Mouse (Mus musculus): ENCODE data around the gene Gid8. TPM values are rescaled to one million over a fixed set of nuclear protein-coding genes. Genes with fewer than 3 reads are reported as not detected.

Gid8 gene
- polyA plus RNA-seq, 1 experiment from 2014 or later, result 53.3 TPM

- H3K9me3 ChIP-seq (ENCODE audit: control insufficient read depth, low read length), result no peaks in the 10 kb centered on the region
- H3K4me3 ChIP-seq (ENCODE audit: low read depth, low read length), result no peak overlapping the region
- no peaks in the 10 kb centered on the region for H3K27me3 ChIP-seq (ENCODE audit: control insufficient read depth, insufficient read depth, low read length)
- no peak overlapping the region for H3K4me2 ChIP-seq (ENCODE audit: low read depth, low read length)
- no peak for ATAC-seq (ENCODE audit: low read depth)
- 28% methylated on average over 5 of the region's 5 CpGs for WGBS
- no peak overlapping the region for H3K27ac ChIP-seq (ENCODE audit: low read depth, low read length)
- no peaks in the 10 kb centered on the region for H3K36me3 ChIP-seq (ENCODE audit: control insufficient read depth, insufficient read depth, low read length)
- no peak overlapping the region for H3K9ac ChIP-seq (replicated peaks; ENCODE audit: low read depth, low read length)
- no peaks in the 10 kb centered on the region for H3K4me1 ChIP-seq (ENCODE audit: control insufficient read depth, insufficient read depth, low read length)
Observed at GRCm38 (mm10) chr2:180754976-180755688, 45.2 kb downstream of the Gid8 start.

- H3K4me3 ChIP-seq (ENCODE audit: low read depth, low read length), result no peak overlapping the region
- WGBS, result 4% methylated on average over 8 of the region's 8 CpGs
- no peak for ATAC-seq (ENCODE audit: low read depth)
- no peak overlapping the region for H3K4me2 ChIP-seq (ENCODE audit: low read depth, low read length)
- no peaks in the 10 kb centered on the region for H3K36me3 ChIP-seq (ENCODE audit: control insufficient read depth, insufficient read depth, low read length)
- no peaks in the 10 kb centered on the region for H3K9me3 ChIP-seq (ENCODE audit: control insufficient read depth, low read length)
- H3K9ac ChIP-seq (replicated peaks; ENCODE audit: low read depth, low read length), result no peak overlapping the region
- H3K4me1 ChIP-seq (ENCODE audit: control insufficient read depth, insufficient read depth, low read length), result no peaks in the 10 kb centered on the region
- H3K27me3 ChIP-seq (ENCODE audit: control insufficient read depth, insufficient read depth, low read length), result no peaks in the 10 kb centered on the region
- no peak overlapping the region for H3K27ac ChIP-seq (ENCODE audit: low read depth, low read length)
Observed at GRCm38 (mm10) chr2:180755896-180756295, 46.0 kb downstream of the Gid8 start.

GRCm38 (mm10) chr2:180756786-180757185 lies 46.9 kb downstream of the Gid8 start:
- Histone ChIP-seq H3K4me1 (ENCODE audit: control insufficient read depth, insufficient read depth, low read length) (no peaks in the 10 kb centered on the region), H3K9me3 (ENCODE audit: control insufficient read depth, low read length) (no peaks in the 10 kb centered on the region), H3K9ac (replicated peaks; ENCODE audit: low read depth, low read length) (no peak overlapping the region), H3K36me3 (ENCODE audit: control insufficient read depth, insufficient read depth, low read length) (no peaks in the 10 kb centered on the region), H3K27me3 (ENCODE audit: control insufficient read depth, insufficient read depth, low read length) (no peaks in the 10 kb centered on the region), H3K27ac (ENCODE audit: low read depth, low read length) (no peak overlapping the region), H3K4me3 (ENCODE audit: low read depth, low read length) (no peak overlapping the region), H3K4me2 (ENCODE audit: low read depth, low read length) (no peak overlapping the region)
- ATAC-seq (ENCODE audit: low read depth), result no peak
- WGBS, result 18% methylated on average over 2 of the region's 2 CpGs

GRCm38 (mm10) chr2:180758513-180759263 lies 48.8 kb downstream of the Gid8 start:
- H3K27me3 ChIP-seq (ENCODE audit: control insufficient read depth, insufficient read depth, low read length), result no peaks in the 10 kb centered on the region
- no peaks in the 10 kb centered on the region for H3K9me3 ChIP-seq (ENCODE audit: control insufficient read depth, low read length)
- no peak overlapping the region for H3K9ac ChIP-seq (replicated peaks; ENCODE audit: low read depth, low read length)
- ATAC-seq (ENCODE audit: low read depth), result peak; percentile 78
- H3K4me3 ChIP-seq (ENCODE audit: low read depth, low read length), result no peak overlapping the region
- no peaks in the 10 kb centered on the region for H3K36me3 ChIP-seq (ENCODE audit: control insufficient read depth, insufficient read depth, low read length)
- no peak overlapping the region for H3K4me2 ChIP-seq (ENCODE audit: low read depth, low read length)
- WGBS, result 24% methylated on average over 15 of the region's 15 CpGs
- H3K4me1 ChIP-seq (ENCODE audit: control insufficient read depth, insufficient read depth, low read length), result no peaks in the 10 kb centered on the region
- peak overlapping the region; percentile 44; the same call in 1 of the 2 replicates for H3K27ac ChIP-seq (ENCODE audit: low read depth, low read length)

- Histone ChIP-seq H3K36me3 (ENCODE audit: control insufficient read depth, insufficient read depth, low read length) (no peaks in the 10 kb centered on the region), H3K4me2 (ENCODE audit: low read depth, low read length) (no peak overlapping the region), H3K9me3 (ENCODE audit: control insufficient read depth, low read length) (no peaks in the 10 kb centered on the region), H3K9ac (replicated peaks; ENCODE audit: low read depth, low read length) (no peak overlapping the region), H3K27ac (ENCODE audit: low read depth, low read length) (no peak overlapping the region), H3K4me1 (ENCODE audit: control insufficient read depth, insufficient read depth, low read length) (no peaks in the 10 kb centered on the region), H3K27me3 (ENCODE audit: control insufficient read depth, insufficient read depth, low read length) (no peaks in the 10 kb centered on the region), H3K4me3 (ENCODE audit: low read depth, low read length) (no peak overlapping the region)
- ATAC-seq (ENCODE audit: low read depth), result no peak
- WGBS, result 39% methylated on average over 11 of the region's 11 CpGs
Observed at GRCm38 (mm10) chr2:180764986-180765385, 55.1 kb downstream of the Gid8 start.

- Histone ChIP-seq H3K27ac (ENCODE audit: low read depth, low read length) (no peak overlapping the region), H3K9me3 (ENCODE audit: control insufficient read depth, low read length) (no peaks in the 10 kb centered on the region), H3K4me3 (ENCODE audit: low read depth, low read length) (no peak overlapping the region), H3K36me3 (ENCODE audit: control insufficient read depth, insufficient read depth, low read length) (no peaks in the 10 kb centered on the region), H3K27me3 (ENCODE audit: control insufficient read depth, insufficient read depth, low read length) (no peaks in the 10 kb centered on the region), H3K9ac (replicated peaks; ENCODE audit: low read depth, low read length) (no peak overlapping the region), H3K4me2 (ENCODE audit: low read depth, low read length) (no peak overlapping the region), H3K4me1 (ENCODE audit: control insufficient read depth, insufficient read depth, low read length) (no peaks in the 10 kb centered on the region)
- ATAC-seq (ENCODE audit: low read depth), result no peak
- 66% methylated on average over 7 of the region's 7 CpGs for WGBS
Observed at GRCm38 (mm10) chr2:180765713-180766112, 55.8 kb downstream of the Gid8 start.

Other genes starting within 250 kb of the Gid8 start
- 1.6 and 2.3 TPM in 2 replicates for gene Ntsr1, start 210.1 kb upstream of the Gid8 start, polyA plus RNA-seq (2014; fragmentation: Nextera tagmentation; extraction: Ambion mirVana)
- 40.0 and 41.8 TPM in 2 replicates for gene Mrgbp, start 128.8 kb upstream of the Gid8 start, polyA plus RNA-seq (2014; fragmentation: Nextera tagmentation; extraction: Ambion mirVana)
- gene Ogfr, start 120.9 kb upstream of the Gid8 start, polyA plus RNA-seq (2014; fragmentation: Nextera tagmentation; extraction: Ambion mirVana), result 87.9 and 92.3 TPM in 2 replicates
- gene Col9a3, start 112.3 kb upstream of the Gid8 start, polyA plus RNA-seq (2014; fragmentation: Nextera tagmentation; extraction: Ambion mirVana), result 53.2 and 55.7 TPM in 2 replicates
- gene Tcfl5, start 67.4 kb upstream of the Gid8 start, polyA plus RNA-seq (2014; fragmentation: Nextera tagmentation; extraction: Ambion mirVana), result 0.53 and 0.75 TPM in 2 replicates
- gene Dido1, start 118 bp upstream of the Gid8 start, polyA plus RNA-seq (2014; fragmentation: Nextera tagmentation; extraction: Ambion mirVana), result 29.0 and 34.8 TPM in 2 replicates
- 0.17 and 0.21 TPM in 2 replicates for gene Slc17a9, start 15.1 kb downstream of the Gid8 start, polyA plus RNA-seq (2014; fragmentation: Nextera tagmentation; extraction: Ambion mirVana)
- 2.2 and 2.8 TPM in 2 replicates for gene Bhlhe23, start 66.8 kb downstream of the Gid8 start, polyA plus RNA-seq (2014; fragmentation: Nextera tagmentation; extraction: Ambion mirVana)
- 49.2 and 61.0 TPM in 2 replicates for gene Ythdf1, start 210.8 kb downstream of the Gid8 start, polyA plus RNA-seq (2014; fragmentation: Nextera tagmentation; extraction: Ambion mirVana)
- 0.15 and 0.31 TPM in 2 replicates for gene Birc7, start 218.9 kb downstream of the Gid8 start, polyA plus RNA-seq (2014; fragmentation: Nextera tagmentation; extraction: Ambion mirVana)
- 86.5 and 97.0 TPM in 2 replicates for gene Nkain4, start 244.6 kb downstream of the Gid8 start, polyA plus RNA-seq (2014; fragmentation: Nextera tagmentation; extraction: Ambion mirVana)

All from neural tube, embryonic 14.5 days (tissue).